Mouse (Mus musculus) stomach, postnatal 0 days (tissue): ENCODE measurements around the gene Creld1.

ENCODE experiments used
- CTCF ChIP-seq: IDR thresholded peaks from 2 replicates; pipeline ENCODE4 v1.5.1; 2016; ENCODE audit warnings: antibody characterized with exemption, low read depth, mild to moderate bottlenecking, moderate library complexity
- EP300 ChIP-seq: optimal IDR thresholded peaks from 2 replicates; pipeline ENCODE3; 2016; ENCODE audit warnings: antibody characterized with exemption

- no peak for TF ChIP-seq CTCF
- TF ChIP-seq EP300 = no peak
These were observed 35.5 kb upstream of the Creld1 start for GRCm38 (mm10) chr6:113447639-113448038.
